Mouse (Mus musculus): ENCODE data around the gene Aoc2. TPM values are rescaled to one million over a fixed set of nuclear protein-coding genes. Genes with fewer than 3 reads are reported as not detected.

Aoc2 gene
- polyA plus RNA-seq, 1 experiment from 2014 or later, result 1.6 TPM

DNA sequence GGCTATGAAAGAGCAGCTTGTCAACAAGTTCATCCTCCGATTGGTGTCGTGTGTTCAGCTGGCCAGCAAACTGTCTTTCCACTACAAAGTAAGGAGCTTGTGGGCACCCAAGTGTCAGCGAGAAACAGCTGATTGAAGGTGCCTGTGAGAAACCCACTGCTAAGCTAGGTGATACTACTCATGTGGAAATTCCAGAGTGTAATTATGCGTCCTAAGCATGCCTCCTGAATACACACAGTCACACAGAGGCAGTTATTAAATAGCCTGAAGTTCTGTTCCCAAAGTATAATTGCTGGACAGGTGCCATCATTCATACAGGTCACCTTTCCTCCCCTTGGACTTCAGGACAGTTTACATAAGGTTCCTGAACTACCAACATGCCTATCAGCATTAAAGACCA, 41.1 kb upstream of the Aoc2 start:
- Histone ChIP-seq H3K4me1 (replicated peaks; ENCODE audit: control insufficient read depth, insufficient read depth, low read length) (no peaks in the 10 kb centered on the region), H3K9me3 (ENCODE audit: control insufficient read depth, low read length) (no peaks in the 10 kb centered on the region), H3K27me3 (ENCODE audit: control insufficient read depth, insufficient read depth, low read length) (no peaks in the 10 kb centered on the region), H3K36me3 (replicated peaks; ENCODE audit: control insufficient read depth, insufficient read depth) (peaks cover 32% of the 10 kb centered on the region), H3K27ac (no peak overlapping the region), H3K4me2 (replicated peaks) (no peak overlapping the region), H3K9ac (no peak overlapping the region), H3K4me3 (replicated peaks; ENCODE audit: low read length) (no peak overlapping the region)
- ATAC-seq (ENCODE audit: low FRiP score), result no peak
- 76% methylated on average over 4 of the region's 4 CpGs for WGBS
- no peak for DNase-seq (ENCODE audit: low spot score)

DNA sequence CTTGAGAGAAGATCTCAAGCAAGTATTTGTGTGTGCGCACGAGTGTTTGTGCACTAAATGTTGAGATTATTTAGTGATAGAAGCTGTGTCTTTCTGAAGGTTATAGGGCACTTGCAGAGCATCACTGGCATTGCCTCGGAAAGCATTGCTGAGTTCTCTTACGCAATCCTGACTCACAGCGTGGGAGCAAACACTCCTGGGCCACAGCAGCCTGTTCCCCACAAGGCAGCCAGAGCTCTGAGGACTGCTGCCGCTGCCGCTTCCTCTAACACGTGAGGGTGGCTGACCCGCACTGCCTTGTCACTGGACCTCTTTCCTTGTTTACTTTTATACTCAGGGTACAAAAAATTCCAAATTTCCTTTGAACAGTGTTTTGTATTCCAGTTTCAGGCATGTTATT, 37.6 kb upstream of the Aoc2 start:
- peaks cover 67% of the 10 kb centered on the region for H3K36me3 ChIP-seq (replicated peaks; ENCODE audit: control insufficient read depth, insufficient read depth)
- no peaks in the 10 kb centered on the region for H3K4me1 ChIP-seq (replicated peaks; ENCODE audit: control insufficient read depth, insufficient read depth, low read length)
- 89% methylated on average over 9 of the region's 9 CpGs for WGBS
- no peak for ATAC-seq (ENCODE audit: low FRiP score)
- DNase-seq (ENCODE audit: low spot score), result no peak
- H3K9ac ChIP-seq, result no peak overlapping the region
- H3K9me3 ChIP-seq (ENCODE audit: control insufficient read depth, low read length), result no peaks in the 10 kb centered on the region
- H3K4me2 ChIP-seq (replicated peaks), result no peak overlapping the region
- H3K4me3 ChIP-seq (replicated peaks; ENCODE audit: low read length), result no peak overlapping the region
- H3K27me3 ChIP-seq (ENCODE audit: control insufficient read depth, insufficient read depth, low read length), result no peaks in the 10 kb centered on the region
- no peak overlapping the region for H3K27ac ChIP-seq

DNA sequence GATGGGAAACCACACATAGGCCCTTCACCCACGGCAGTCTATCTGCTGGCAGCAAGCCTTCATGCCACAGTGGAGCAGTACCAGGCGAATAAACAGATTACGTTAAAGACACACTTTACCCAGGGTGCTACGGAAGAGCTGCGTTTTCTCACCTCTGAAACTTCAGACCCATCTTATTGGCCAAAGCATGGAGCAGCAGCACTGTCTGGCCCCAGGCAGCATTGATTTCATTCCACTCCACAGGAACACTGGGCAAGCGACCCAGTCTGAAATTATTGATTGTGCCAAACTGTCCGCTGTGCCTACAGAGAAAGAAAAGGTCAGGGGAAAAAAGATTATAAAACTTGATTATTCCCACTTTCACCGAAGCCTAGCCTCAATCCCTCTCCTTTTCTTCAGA, 33.6 kb upstream of the Aoc2 start:
- no peak overlapping the region for H3K4me3 ChIP-seq (replicated peaks; ENCODE audit: low read length)
- H3K9me3 ChIP-seq (ENCODE audit: control insufficient read depth, low read length), result no peaks in the 10 kb centered on the region
- no peaks in the 10 kb centered on the region for H3K27me3 ChIP-seq (ENCODE audit: control insufficient read depth, insufficient read depth, low read length)
- no peak overlapping the region for H3K4me2 ChIP-seq (replicated peaks)
- DNase-seq (ENCODE audit: low spot score) (no peak), ATAC-seq (ENCODE audit: low FRiP score) (no peak)
- H3K9ac ChIP-seq, result no peak overlapping the region
- H3K27ac ChIP-seq, result no peak overlapping the region
- H3K36me3 ChIP-seq (replicated peaks; ENCODE audit: control insufficient read depth, insufficient read depth), result peaks cover 98% of the 10 kb centered on the region
- 96% methylated on average over 8 of the region's 8 CpGs for WGBS
- H3K4me1 ChIP-seq (replicated peaks; ENCODE audit: control insufficient read depth, insufficient read depth, low read length), result no peaks in the 10 kb centered on the region

DNA sequence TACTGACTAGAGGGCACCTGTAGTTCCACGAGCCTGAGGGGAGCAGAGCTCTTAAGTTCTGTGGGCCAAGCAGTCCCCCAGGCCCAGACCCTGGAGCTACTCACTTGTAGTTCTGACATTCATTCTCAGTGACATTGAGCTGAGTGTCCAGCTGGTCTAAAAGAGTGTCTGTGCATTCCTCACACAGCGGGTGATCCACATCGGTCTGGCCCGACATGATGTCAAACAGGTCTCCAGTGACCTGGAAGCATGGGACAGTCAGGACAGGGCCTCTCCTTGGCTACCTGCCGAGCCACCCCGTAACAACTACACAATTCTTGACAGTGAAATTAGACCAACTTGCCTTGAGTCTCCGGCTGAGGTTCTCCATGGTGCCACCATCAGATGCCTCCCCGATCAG, 29.7 kb upstream of the Aoc2 start:
- no peaks in the 10 kb centered on the region for H3K9me3 ChIP-seq (ENCODE audit: control insufficient read depth, low read length)
- H3K4me1 ChIP-seq (replicated peaks; ENCODE audit: control insufficient read depth, insufficient read depth, low read length), result no peaks in the 10 kb centered on the region
- no peak overlapping the region for H3K27ac ChIP-seq
- DNase-seq (ENCODE audit: low spot score), result no peak
- H3K4me3 ChIP-seq (replicated peaks; ENCODE audit: low read length), result no peak overlapping the region
- no peak overlapping the region for H3K9ac ChIP-seq
- H3K27me3 ChIP-seq (ENCODE audit: control insufficient read depth, insufficient read depth, low read length), result no peaks in the 10 kb centered on the region
- H3K4me2 ChIP-seq (replicated peaks), result no peak overlapping the region
- no peak for ATAC-seq (ENCODE audit: low FRiP score)
- H3K36me3 ChIP-seq (replicated peaks; ENCODE audit: control insufficient read depth, insufficient read depth), result peaks cover 91% of the 10 kb centered on the region
- WGBS, result 92% methylated on average over 8 of the region's 8 CpGs

DNA sequence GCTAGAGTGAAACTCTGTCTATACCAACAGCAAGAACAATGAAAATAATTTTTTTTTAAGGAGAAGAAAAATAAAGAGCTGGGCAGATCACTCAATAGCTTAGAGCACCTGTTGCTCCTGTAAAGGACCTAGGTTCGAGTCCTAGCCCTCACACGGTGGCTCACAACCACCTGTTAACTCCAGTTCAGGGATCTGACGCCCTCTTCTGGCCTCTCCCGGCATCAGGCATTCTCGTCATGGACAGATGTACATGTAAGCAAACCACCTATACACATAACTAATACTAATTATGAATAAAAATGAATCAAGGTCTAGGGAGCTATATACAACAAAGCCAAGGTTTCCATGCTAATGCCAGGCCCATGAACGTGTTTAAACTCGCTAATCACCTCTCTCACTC, 24.0 kb upstream of the Aoc2 start:
- Histone ChIP-seq H3K36me3 (replicated peaks; ENCODE audit: control insufficient read depth, insufficient read depth) (peaks cover 34% of the 10 kb centered on the region), H3K4me3 (replicated peaks; ENCODE audit: low read length) (peak overlapping the region; percentile 65; the same call in 1 of the 2 replicates), H3K4me2 (replicated peaks) (peak overlapping the region; percentile 99), H3K4me1 (replicated peaks; ENCODE audit: control insufficient read depth, insufficient read depth, low read length) (peaks cover 12% of the 10 kb centered on the region), H3K9me3 (ENCODE audit: control insufficient read depth, low read length) (no peaks in the 10 kb centered on the region), H3K27me3 (ENCODE audit: control insufficient read depth, insufficient read depth, low read length) (no peaks in the 10 kb centered on the region), H3K9ac (peak overlapping the region; percentile 90), H3K27ac (no peak overlapping the region)
- ATAC-seq (ENCODE audit: low FRiP score) (no peak), DNase-seq (ENCODE audit: low spot score) (no peak)
- WGBS, result 75% methylated on average over 7 of the region's 7 CpGs

DNA sequence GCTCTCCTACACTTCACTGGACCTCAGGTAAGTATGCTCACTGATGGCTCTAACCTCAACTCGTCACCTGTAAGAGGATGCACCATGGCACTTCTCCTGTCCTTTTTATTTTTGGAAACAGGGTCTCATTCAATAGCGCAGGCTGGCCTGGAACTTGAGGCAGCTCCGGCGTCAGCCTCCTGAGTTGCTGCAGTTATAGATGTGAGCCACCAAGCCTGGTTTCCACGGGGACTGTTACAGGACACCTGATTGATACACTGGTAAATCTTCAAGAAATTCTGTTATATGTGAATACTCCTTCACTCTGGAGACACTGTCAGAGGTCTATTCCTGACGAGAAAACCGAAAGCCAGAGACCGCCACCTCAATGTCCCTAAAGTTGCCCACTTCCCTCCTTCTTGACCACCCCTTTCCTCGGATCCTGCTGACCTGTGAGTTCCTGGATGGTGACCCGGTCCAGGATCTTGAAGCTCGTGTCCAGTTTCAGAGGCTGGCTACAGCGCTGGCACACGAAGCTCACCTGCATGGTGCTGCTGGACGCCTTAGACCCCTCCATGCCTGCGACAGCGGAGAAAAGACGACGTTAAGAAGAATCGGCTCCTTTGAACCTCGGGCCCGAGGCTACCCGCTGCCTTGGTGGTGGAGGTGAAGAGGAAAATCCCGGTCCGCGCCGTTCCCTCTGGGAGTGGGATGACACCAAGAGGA, 23.4 kb upstream of the Aoc2 start:
- H3K4me2 ChIP-seq (replicated peaks), result peak overlapping the region; percentile 99
- peaks cover 12% of the 10 kb centered on the region for H3K4me1 ChIP-seq (replicated peaks; ENCODE audit: control insufficient read depth, insufficient read depth, low read length)
- no peaks in the 10 kb centered on the region for H3K9me3 ChIP-seq (ENCODE audit: control insufficient read depth, low read length)
- H3K36me3 ChIP-seq (replicated peaks; ENCODE audit: control insufficient read depth, insufficient read depth), result peaks cover 29% of the 10 kb centered on the region
- peak overlapping the region; percentile 52 for H3K27ac ChIP-seq
- H3K4me3 ChIP-seq (replicated peaks; ENCODE audit: low read length), result peak overlapping the region; percentile 65
- peak overlapping the region; percentile 90 for H3K9ac ChIP-seq
- 13% methylated on average over 26 of the region's 26 CpGs for WGBS
- no peak for ATAC-seq (ENCODE audit: low FRiP score)
- DNase-seq (ENCODE audit: low spot score), result no peak
- H3K27me3 ChIP-seq (ENCODE audit: control insufficient read depth, insufficient read depth, low read length), result no peaks in the 10 kb centered on the region

DNA sequence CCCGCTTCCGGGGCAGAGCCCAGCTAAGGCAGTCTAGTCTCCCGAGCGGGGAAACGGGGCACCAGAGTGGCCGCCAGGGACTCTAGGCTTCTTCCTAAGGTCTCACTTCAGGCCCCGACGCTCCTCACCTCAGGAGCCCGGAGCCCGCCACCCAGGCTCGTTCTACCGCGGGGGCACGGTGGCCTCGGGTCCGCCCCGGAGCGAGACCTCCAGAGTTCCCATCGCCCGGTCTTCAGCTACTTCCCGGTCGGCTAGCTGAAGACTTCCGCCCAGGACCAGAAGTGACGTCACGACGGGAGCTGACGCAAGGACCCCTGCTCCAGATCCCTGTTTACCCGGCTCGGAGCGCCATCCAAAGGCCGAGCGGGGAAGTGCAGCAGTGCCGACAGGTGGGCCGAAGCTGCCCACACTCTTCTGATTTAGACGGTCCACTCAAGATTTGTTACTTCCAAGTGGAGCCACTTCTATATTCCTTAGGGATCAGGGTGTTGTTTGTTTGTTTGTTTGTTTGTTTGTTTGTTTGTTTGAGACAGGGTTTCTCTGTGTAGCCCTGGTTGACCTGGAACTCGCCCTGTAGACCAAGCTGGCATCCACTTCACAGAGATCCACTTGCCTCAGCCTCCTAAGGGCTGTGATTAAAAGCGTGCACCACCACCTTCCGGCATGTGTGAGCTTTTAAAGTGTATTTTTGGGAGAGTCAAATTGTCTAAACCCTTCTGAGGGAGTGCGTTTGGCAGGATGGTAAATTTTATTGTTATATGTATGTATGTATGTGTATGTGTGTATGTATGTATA, 22.7 kb upstream of the Aoc2 start, which contains the start of gene Becn1:
Gene Becn1 (minus strand): TSS at position 283 of the 795 bp plus-strand sequence.
- peak within 1 kb of the TSS; percentile 65 for H3K4me3 ChIP-seq (replicated peaks; ENCODE audit: low read length)
- H3K4me1 ChIP-seq (replicated peaks; ENCODE audit: control insufficient read depth, insufficient read depth, low read length), result peaks cover 12% of the 10 kb centered on the region
- WGBS, result 6% methylated on average over 39 of the region's 39 CpGs
- peaks cover 25% of the 10 kb centered on the region for H3K36me3 ChIP-seq (replicated peaks; ENCODE audit: control insufficient read depth, insufficient read depth)
- H3K27me3 ChIP-seq (ENCODE audit: control insufficient read depth, insufficient read depth, low read length), result no peaks in the 10 kb centered on the region
- H3K9ac ChIP-seq, result peak within 1 kb of the TSS; percentile 90
- peak; percentile 99 for DNase-seq (ENCODE audit: low spot score)
- no peaks in the 10 kb centered on the region for H3K9me3 ChIP-seq (ENCODE audit: control insufficient read depth, low read length)
- H3K4me2 ChIP-seq (replicated peaks), result peak within 1 kb of the TSS; percentile 99
- peak; percentile 94 for ATAC-seq (ENCODE audit: low FRiP score)
- H3K27ac ChIP-seq, result peak within 1 kb of the TSS; percentile 52

DNA sequence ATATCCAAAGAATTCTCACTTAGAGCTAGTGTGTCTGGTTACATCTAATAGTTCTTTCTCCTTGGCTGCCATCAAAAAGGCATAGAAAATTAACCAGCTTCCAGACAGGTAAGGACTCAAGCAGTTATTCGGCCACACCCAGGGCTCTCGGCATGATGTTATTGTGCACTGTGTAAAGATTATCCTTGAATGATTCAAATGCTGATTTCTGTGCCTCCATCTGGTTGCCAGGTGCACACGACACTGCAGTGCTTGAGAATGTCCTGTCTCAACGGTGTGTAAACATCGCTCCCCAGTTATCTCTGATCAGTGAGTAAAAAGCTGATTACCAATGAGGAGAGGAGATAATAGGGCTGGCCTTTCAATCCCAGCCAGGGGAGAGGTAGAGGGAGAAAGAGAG, 17.1 kb upstream of the Aoc2 start:
- DNase-seq (ENCODE audit: low spot score), result no peak
- no peak overlapping the region for H3K27ac ChIP-seq
- no peak overlapping the region for H3K4me3 ChIP-seq (replicated peaks; ENCODE audit: low read length)
- ATAC-seq (ENCODE audit: low FRiP score), result no peak
- 48% methylated on average over 5 of the region's 5 CpGs for WGBS
- no peaks in the 10 kb centered on the region for H3K27me3 ChIP-seq (ENCODE audit: control insufficient read depth, insufficient read depth, low read length)
- no peak overlapping the region for H3K4me2 ChIP-seq (replicated peaks)
- no peaks in the 10 kb centered on the region for H3K4me1 ChIP-seq (replicated peaks; ENCODE audit: control insufficient read depth, insufficient read depth, low read length)
- H3K9me3 ChIP-seq (ENCODE audit: control insufficient read depth, low read length), result no peaks in the 10 kb centered on the region
- no peaks in the 10 kb centered on the region for H3K36me3 ChIP-seq (replicated peaks; ENCODE audit: control insufficient read depth, insufficient read depth)
- no peak overlapping the region for H3K9ac ChIP-seq

DNA sequence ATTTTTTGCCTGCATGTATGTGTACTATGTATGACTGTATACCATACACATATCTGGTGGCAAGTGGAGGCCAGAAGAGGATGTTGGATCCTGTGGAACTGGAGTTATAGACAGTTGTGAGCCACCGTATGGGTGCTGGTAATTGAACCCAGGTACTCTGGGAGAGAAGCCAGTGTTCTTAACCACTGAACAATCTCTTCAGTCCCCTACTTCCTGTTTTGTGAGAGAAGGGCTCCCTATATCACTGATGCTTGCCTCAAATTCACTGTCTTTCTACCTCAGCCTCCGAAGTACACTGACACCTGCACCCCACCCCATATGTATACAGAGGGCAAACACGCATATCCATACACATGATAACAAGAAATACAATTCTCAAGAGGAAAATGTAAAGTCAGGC, 13.8 kb upstream of the Aoc2 start:
- ATAC-seq (ENCODE audit: low FRiP score) (no peak), DNase-seq (ENCODE audit: low spot score) (no peak)
- Histone ChIP-seq H3K9me3 (ENCODE audit: control insufficient read depth, low read length) (no peaks in the 10 kb centered on the region), H3K4me2 (replicated peaks) (no peak overlapping the region), H3K27me3 (ENCODE audit: control insufficient read depth, insufficient read depth, low read length) (no peaks in the 10 kb centered on the region), H3K4me1 (replicated peaks; ENCODE audit: control insufficient read depth, insufficient read depth, low read length) (no peaks in the 10 kb centered on the region), H3K27ac (no peak overlapping the region), H3K36me3 (replicated peaks; ENCODE audit: control insufficient read depth, insufficient read depth) (no peaks in the 10 kb centered on the region), H3K4me3 (replicated peaks; ENCODE audit: low read length) (no peak overlapping the region), H3K9ac (no peak overlapping the region)
- 90% methylated on average over 3 of the region's 3 CpGs for WGBS

All from hindbrain, embryonic 14.5 days (tissue).